Mouse (Mus musculus) C2C12 (cell line): ENCODE results near the gene Macrod1. TPM values are rescaled to one million over a fixed set of nuclear protein-coding genes. Genes with fewer than 3 reads are reported as not detected.
"Not testable (repeated sequence)": the region's sequence is repeated elsewhere in the genome, so short reads cannot be mapped to it uniquely, and the experiment has no call there.

Experiments used
- H3K27me3 ChIP-seq: one replicate; pipeline ENCODE4 v1.6.1; 2011; ENCODE audit not compliant: control insufficient read depth, insufficient read depth, insufficient read length
- H3K36me3 ChIP-seq: one replicate; pipeline ENCODE4 v1.6.1; 2011; ENCODE audit not compliant: control insufficient read depth, insufficient read depth
- H3K4me3 ChIP-seq: one replicate; pipeline ENCODE4 v1.5.1; 2011; ENCODE audit warnings: mild to moderate bottlenecking, control low read depth; ENCODE audit not compliant: poor library complexity, insufficient read depth, severe bottlenecking
- H3K79me2 ChIP-seq: one replicate; pipeline ENCODE4 v1.6.1; 2011; ENCODE audit not compliant: control insufficient read depth, insufficient read depth
- H3K79me3 ChIP-seq: one replicate; pipeline ENCODE4 v1.6.1; 2011; ENCODE audit warnings: low read depth, control low read depth
- H3ac ChIP-seq: one replicate; pipeline ENCODE3; 2011; ENCODE audit warnings: low read depth; ENCODE audit not compliant: control insufficient read depth, insufficient read length
- CEBPB ChIP-seq: IDR thresholded peaks from one replicate; pipeline ENCODE4 v1.6.1; 2011; ENCODE audit warnings: low read depth, mild to moderate bottlenecking, control low read depth, moderate library complexity
- CTCF ChIP-seq: IDR thresholded peaks from one replicate; pipeline ENCODE4 v1.5.1; 2011; ENCODE audit not compliant: control insufficient read depth, insufficient read depth, insufficient read length
- FOSL1 ChIP-seq: IDR thresholded peaks from one replicate; pipeline ENCODE4 v1.8.0; 2011; ENCODE audit warnings: mild to moderate bottlenecking, low read length; ENCODE audit not compliant: poor library complexity, insufficient read depth, severe bottlenecking
- MAX ChIP-seq: IDR thresholded peaks from one replicate; pipeline ENCODE4 v1.6.1; 2011; ENCODE audit warnings: mild to moderate bottlenecking, control low read depth
- MYOD1 ChIP-seq: IDR thresholded peaks from one replicate; pipeline ENCODE4 v1.6.1; 2011; ENCODE audit warnings: low read depth; ENCODE audit not compliant: control insufficient read depth, insufficient read length
- MYOG ChIP-seq: IDR thresholded peaks from one replicate; pipeline ENCODE4 v1.6.1; 2011; ENCODE audit not compliant: control insufficient read depth, insufficient read length; ENCODE audit errors: extremely low read depth
- USF1 ChIP-seq: IDR thresholded peaks from one replicate; pipeline ENCODE4 v1.6.1; 2011; ENCODE audit warnings: low read depth, mild to moderate bottlenecking, control low read depth, moderate library complexity
- polyA plus RNA-seq: library from polyadenylated mRNA; unstranded; fragments of >200 nt; fragmentation: generic; extraction: Trizol; gene quantifications from one replicate; pipeline ENCODE4 v1.2.1, GENCODE M21; 2012; ENCODE audit warnings: missing spikeins

The Macrod1 gene
- polyA plus RNA-seq, 1 experiment: 8.3 TPM

DNA sequence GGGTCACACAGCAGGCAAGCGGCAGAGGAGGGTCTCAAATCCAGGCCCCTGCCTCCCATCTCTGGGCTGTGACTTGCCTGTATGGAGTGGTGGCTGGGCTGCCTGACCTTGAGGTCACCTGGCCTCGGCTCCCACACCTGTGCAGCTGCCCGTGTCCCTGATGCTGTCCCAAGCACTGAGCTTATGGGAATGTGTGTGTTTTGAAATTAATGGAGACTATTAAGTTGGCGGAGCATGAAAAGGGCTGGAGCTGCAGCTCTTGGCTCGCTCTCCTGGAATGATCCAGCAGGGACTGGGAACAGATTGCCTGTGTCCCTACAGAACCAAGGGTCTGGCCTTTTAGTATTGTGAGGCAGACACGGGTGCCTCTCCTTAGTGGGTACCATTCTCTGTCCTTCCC, 15.6 kb downstream of the Macrod1 start:
- no peak for TF ChIP-seq USF1
- TF ChIP-seq CEBPB: no peak
- TF ChIP-seq MYOG: no peak
- TF ChIP-seq FOSL1: no peak
- TF ChIP-seq MYOD1: no peak
- no peak for TF ChIP-seq MAX
- TF ChIP-seq CTCF: no peak
- Histone ChIP-seq H3K79me2 (no peaks in the 10 kb centered on the region), H3K4me3 (no peak overlapping the region), H3K27me3 (no peaks in the 10 kb centered on the region), H3K79me3 (no peaks in the 10 kb centered on the region), H3ac (no peak overlapping the region), H3K36me3 (no peaks in the 10 kb centered on the region)

DNA sequence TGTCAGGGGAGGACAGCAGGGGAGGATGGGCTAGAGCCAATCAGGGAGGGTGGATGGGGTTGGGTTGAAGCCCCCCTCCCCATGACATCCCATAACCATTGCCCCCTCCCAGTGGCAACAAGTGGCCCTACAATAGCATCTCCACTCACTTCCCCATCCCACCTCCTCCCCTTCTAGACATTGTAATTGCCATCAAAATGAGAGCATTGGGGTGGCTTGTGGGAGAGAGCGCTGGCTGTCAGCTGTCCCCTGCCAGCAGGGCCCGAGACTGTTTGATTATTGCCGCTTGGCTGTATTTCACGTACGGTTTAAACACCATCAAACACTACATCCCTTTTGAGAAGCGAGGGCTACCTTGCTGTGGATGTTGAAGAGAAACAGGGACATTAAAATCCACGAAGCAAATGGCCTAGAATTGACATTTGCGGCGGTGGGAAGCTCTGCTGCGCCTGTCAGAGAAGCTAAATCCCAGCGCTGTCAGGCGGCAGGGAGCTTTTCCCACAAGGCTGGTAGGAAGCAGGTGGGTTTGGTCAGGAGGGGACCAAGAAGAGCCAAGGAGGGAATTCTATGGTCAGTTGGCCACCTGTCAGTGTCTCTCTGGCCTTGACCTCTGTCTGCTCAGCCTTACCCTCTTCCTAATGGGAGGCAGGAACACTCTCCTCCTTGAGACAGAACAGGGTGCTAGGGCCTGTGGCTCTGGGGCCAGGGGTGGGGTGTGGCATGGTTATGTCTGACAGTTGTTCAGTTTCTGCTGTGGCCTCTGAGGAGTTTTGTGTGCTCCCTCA, 17.6 kb downstream of the Macrod1 start:
- Histone ChIP-seq H3K27me3 (no peaks in the 10 kb centered on the region), H3ac (no peak overlapping the region), H3K79me3 (no peaks in the 10 kb centered on the region), H3K4me3 (no peak overlapping the region), H3K36me3 (no peaks in the 10 kb centered on the region), H3K79me2 (no peaks in the 10 kb centered on the region)
- TF ChIP-seq MAX: no peak
- TF ChIP-seq USF1: no peak
- no peak for TF ChIP-seq CTCF

DNA sequence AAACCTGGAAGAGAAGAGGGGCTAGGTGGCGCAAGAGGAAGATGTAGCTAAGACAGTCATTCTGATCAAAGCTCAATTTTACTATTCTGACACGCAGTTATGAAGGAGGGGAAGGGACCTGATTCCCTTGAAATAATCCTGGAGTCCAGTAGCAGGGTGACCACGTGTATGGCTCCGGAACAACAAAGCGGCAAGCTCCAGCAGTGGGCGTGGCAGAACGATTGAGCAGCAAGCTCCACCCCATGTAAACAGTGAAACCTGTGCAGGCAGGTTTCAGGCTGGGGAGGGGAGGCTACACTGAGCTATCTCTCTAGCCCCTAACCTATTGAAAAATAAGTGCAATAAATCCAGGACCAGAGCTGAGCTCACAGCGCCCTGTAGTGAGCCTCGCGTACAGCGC, 18.7 kb downstream of the Macrod1 start:
- not testable (repeated sequence) for H3K79me3 ChIP-seq, H3K36me3 ChIP-seq, H3K4me3 ChIP-seq, H3ac ChIP-seq, H3K27me3 ChIP-seq, H3K79me2 ChIP-seq

DNA sequence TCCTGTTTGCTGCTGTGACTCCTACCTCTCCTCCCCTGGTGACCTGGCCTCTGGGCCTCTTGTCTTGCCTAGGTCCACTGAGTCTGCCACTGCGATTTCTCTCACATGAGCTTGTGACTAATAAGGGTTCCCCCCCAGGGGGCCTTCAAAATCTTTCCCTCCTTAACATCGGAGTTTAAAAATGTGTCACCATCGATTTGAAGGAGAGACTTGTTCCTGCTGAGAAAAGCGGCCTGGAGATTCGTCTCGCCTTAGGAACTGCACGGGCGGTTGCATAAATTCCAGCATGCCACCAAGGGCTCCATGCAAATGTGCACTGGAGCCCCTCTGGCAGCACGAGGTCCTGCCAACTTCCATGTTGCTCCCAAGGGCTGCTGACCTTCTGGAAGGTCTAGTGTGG, 21.1 kb downstream of the Macrod1 start:
- Histone ChIP-seq H3ac (no peak overlapping the region), H3K79me3 (no peaks in the 10 kb centered on the region), H3K79me2 (no peaks in the 10 kb centered on the region), H3K27me3 (no peaks in the 10 kb centered on the region), H3K4me3 (no peak overlapping the region), H3K36me3 (no peaks in the 10 kb centered on the region)
- TF ChIP-seq CEBPB (no peak), CTCF (no peak), FOSL1 (no peak), MYOD1 (no peak), MYOG (no peak), USF1 (no peak), MAX (no peak)

DNA sequence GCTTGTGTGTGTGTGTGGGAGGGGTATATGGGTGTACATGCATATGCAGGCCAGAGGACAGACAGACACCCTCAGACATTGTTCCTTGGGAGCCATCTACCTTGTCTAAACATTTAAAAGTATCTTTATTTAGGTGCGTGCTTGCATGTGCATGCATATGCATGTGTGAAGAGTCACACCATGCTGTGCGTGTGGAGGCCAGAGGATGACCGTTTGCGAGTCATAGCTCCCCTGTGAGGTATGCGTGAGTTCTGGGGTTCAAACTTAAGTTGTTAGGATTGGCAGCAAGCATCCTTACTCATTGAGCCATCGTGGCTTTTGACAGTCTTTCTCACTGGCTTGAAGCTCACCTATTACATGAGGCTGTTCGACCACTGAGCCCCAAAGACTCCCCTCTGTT, 21.7 kb downstream of the Macrod1 start:
- TF ChIP-seq FOSL1 (no peak), MYOG (no peak), USF1 (no peak), CEBPB (no peak), MAX (no peak), CTCF (no peak), MYOD1 (no peak)
- Histone ChIP-seq H3K36me3 (no peaks in the 10 kb centered on the region), H3K4me3 (no peak overlapping the region), H3K79me3 (no peaks in the 10 kb centered on the region), H3ac (no peak overlapping the region), H3K79me2 (no peaks in the 10 kb centered on the region), H3K27me3 (no peaks in the 10 kb centered on the region)

DNA sequence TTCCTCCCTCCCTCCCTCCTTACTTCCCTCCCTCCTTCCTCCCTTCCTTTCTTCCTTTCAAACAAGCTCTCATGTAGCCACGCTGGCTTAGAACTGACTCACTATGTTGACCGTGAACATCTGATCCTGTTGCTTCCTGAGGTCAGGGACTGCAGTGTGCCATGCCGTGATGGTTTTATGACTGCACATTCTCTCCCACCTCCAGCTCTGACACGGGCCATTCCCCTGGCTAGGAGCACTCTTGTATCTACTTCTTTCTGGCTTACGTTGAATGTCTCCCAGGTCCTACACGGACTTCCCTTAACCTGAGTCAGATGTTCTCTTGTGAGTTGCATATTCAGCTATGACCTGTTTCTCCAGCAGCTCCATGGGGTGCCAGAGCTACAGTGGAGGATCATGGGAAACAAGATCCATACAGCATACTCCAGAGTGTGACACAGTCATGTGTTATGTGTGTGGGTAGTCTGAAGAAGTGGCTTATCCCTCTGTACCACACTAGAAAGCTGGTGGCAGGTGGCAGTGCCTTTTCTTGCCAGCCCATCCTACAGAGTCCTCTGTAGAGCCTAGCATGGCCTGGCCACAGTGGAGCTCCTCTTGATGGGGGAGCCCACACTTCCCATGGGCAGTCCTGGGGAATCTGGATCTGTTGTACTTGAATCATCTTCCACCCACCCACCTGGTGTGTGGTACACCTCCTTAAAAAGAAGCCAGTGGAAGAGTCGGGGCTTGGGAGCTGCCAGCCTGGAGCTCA, 25.1 kb downstream of the Macrod1 start:
- H3K27me3 ChIP-seq: no peaks in the 10 kb centered on the region
- H3K4me3 ChIP-seq: no peak overlapping the region
- H3K79me2 ChIP-seq: no peaks in the 10 kb centered on the region
- no peak overlapping the region for H3ac ChIP-seq
- TF ChIP-seq FOSL1 (no peak), CTCF (no peak), USF1 (no peak)
- H3K36me3 ChIP-seq: no peaks in the 10 kb centered on the region
- no peaks in the 10 kb centered on the region for H3K79me3 ChIP-seq
